Mouse (Mus musculus): ENCODE data around the gene Dpyd. TPM values are rescaled to one million over a fixed set of nuclear protein-coding genes. Genes with fewer than 3 reads are reported as not detected.

Gene Dpyd
- polyA plus RNA-seq, 1 experiment from 2014 or later = 6.4 TPM

DNA sequence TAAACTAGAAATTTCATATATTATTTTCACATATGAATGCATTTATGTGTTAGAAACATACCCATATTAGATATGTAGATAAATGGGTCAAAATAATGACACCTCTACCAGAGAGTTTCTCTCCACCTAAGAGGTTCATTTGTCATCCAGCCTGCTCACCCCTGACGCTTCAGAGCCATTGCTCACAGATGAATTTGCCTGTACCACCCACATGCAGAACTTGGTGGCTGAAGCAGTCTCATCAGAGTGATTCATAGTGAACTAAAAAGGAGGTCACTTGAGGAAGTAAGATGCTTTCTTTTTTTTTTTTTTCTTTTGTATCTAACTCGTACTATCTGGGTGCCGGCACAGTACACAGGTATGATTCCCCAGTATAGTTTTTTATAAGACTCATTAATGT lies 188.3 kb downstream of the Dpyd start:
- H3K4me3 ChIP-seq (ENCODE audit: low read depth, low read length) = no peak overlapping the region
- H3K36me3 ChIP-seq (replicated peaks; ENCODE audit: control insufficient read depth, insufficient read depth, low read depth, low read length) = no peaks in the 10 kb centered on the region
- no peaks in the 10 kb centered on the region for H3K27me3 ChIP-seq (ENCODE audit: control insufficient read depth, insufficient read depth, low read length)
- WGBS = 86% methylated on average over 3 of the region's 3 CpGs
- ATAC-seq (replicated peaks; ENCODE audit: insufficient number of reproducible peaks, low FRiP score, low TSS enrichment, low read depth) (no peak), DNase-seq (ENCODE audit: low spot score) (no peak)
- H3K4me1 ChIP-seq (ENCODE audit: control insufficient read depth, insufficient read depth, low read length) = no peaks in the 10 kb centered on the region
- no peak overlapping the region for H3K9ac ChIP-seq (replicated peaks; ENCODE audit: low read length)
- H3K4me2 ChIP-seq (ENCODE audit: low read depth, low read length) = no peak overlapping the region
- no peak overlapping the region for H3K27ac ChIP-seq (replicated peaks; ENCODE audit: low read depth, low read length)
- H3K9me3 ChIP-seq (replicated peaks; ENCODE audit: control insufficient read depth, low read length) = no peaks in the 10 kb centered on the region

DNA sequence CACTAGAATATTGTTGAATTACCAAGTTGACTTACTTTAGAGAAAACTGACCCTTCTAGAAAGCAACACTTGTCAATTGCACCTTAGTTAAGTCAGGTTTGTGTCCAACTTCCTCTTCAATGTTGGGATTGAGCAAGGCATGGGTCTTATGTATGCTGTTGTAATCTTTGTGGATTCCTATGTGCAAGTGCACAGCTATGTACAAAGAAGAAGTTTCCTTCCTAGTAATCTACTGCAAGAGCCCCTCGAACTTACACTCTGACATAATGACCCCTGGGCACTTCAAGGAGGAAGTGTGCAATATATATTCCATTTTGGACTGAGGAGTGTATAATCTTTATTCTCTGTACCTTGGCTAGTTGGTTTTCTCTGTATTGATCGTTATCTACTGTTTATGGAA lies 191.7 kb downstream of the Dpyd start:
- Histone ChIP-seq H3K9ac (replicated peaks; ENCODE audit: low read length) (no peak overlapping the region), H3K9me3 (replicated peaks; ENCODE audit: control insufficient read depth, low read length) (no peaks in the 10 kb centered on the region), H3K27ac (replicated peaks; ENCODE audit: low read depth, low read length) (no peak overlapping the region), H3K27me3 (ENCODE audit: control insufficient read depth, insufficient read depth, low read length) (no peaks in the 10 kb centered on the region), H3K4me2 (ENCODE audit: low read depth, low read length) (no peak overlapping the region), H3K4me1 (ENCODE audit: control insufficient read depth, insufficient read depth, low read length) (no peaks in the 10 kb centered on the region), H3K36me3 (replicated peaks; ENCODE audit: control insufficient read depth, insufficient read depth, low read depth, low read length) (no peaks in the 10 kb centered on the region), H3K4me3 (ENCODE audit: low read depth, low read length) (no peak overlapping the region)
- DNase-seq (ENCODE audit: low spot score) (no peak), ATAC-seq (replicated peaks; ENCODE audit: insufficient number of reproducible peaks, low FRiP score, low TSS enrichment, low read depth) (no peak)
- 83% methylated on average over 2 of the region's 2 CpGs for WGBS

DNA sequence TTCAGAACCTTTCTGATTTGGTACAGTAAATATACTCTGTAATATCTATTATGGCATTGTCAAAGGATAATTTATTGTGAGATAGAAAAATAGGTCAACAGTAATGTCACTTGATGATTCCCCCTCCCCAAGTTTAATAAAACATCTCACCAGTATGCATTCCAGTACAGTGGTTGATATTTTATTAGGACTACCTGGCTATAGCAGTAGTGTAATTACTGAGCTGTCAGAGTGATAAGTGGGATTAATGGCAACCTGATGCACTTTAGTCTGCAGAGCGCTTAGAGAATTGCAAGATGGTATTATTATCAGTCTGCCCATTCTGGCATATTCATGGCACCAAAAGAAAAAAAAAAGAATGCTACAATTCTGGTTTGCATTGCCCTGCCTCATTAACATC lies 194.2 kb downstream of the Dpyd start:
- no peaks in the 10 kb centered on the region for H3K9me3 ChIP-seq (replicated peaks; ENCODE audit: control insufficient read depth, low read length)
- H3K27me3 ChIP-seq (ENCODE audit: control insufficient read depth, insufficient read depth, low read length) = no peaks in the 10 kb centered on the region
- ATAC-seq (replicated peaks; ENCODE audit: insufficient number of reproducible peaks, low FRiP score, low TSS enrichment, low read depth) (no peak), DNase-seq (ENCODE audit: low spot score) (no peak)
- H3K4me1 ChIP-seq (ENCODE audit: control insufficient read depth, insufficient read depth, low read length) = no peaks in the 10 kb centered on the region
- no peaks in the 10 kb centered on the region for H3K36me3 ChIP-seq (replicated peaks; ENCODE audit: control insufficient read depth, insufficient read depth, low read depth, low read length)
- no peak overlapping the region for H3K9ac ChIP-seq (replicated peaks; ENCODE audit: low read length)
- no peak overlapping the region for H3K4me3 ChIP-seq (ENCODE audit: low read depth, low read length)
- no peak overlapping the region for H3K4me2 ChIP-seq (ENCODE audit: low read depth, low read length)
- 68% methylated on average over 1 of the region's 1 CpGs for WGBS
- no peak overlapping the region for H3K27ac ChIP-seq (replicated peaks; ENCODE audit: low read depth, low read length)

DNA sequence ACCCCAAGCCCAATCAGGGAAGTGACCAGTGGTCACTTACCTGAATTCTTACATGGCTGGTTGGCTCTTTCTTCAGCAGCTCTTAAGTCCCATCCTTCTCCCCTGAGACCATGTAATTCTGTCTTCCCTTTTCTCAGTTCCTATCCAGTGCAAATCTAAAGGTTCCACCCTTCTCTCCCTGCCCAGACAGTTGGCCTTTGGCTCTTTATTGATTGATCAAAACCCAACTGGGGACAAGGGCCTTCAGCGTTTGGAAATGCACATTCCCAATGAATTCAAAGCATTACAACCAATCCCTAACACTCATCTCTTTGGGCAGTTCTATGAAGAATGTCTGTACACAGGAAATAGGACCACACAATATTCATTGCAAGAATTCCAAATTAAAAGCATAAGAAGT lies 251.0 kb downstream of the Dpyd start:
- Histone ChIP-seq H3K4me1 (ENCODE audit: control insufficient read depth, insufficient read depth, low read length) (no peaks in the 10 kb centered on the region), H3K27ac (replicated peaks; ENCODE audit: low read depth, low read length) (no peak overlapping the region), H3K36me3 (replicated peaks; ENCODE audit: control insufficient read depth, insufficient read depth, low read depth, low read length) (no peaks in the 10 kb centered on the region), H3K27me3 (ENCODE audit: control insufficient read depth, insufficient read depth, low read length) (no peaks in the 10 kb centered on the region), H3K4me3 (ENCODE audit: low read depth, low read length) (no peak overlapping the region), H3K9me3 (replicated peaks; ENCODE audit: control insufficient read depth, low read length) (no peaks in the 10 kb centered on the region), H3K9ac (replicated peaks; ENCODE audit: low read length) (no peak overlapping the region), H3K4me2 (ENCODE audit: low read depth, low read length) (no peak overlapping the region)
- 61% methylated on average over 1 of the region's 1 CpGs for WGBS
- no peak for DNase-seq (ENCODE audit: low spot score)
- no peak for ATAC-seq (replicated peaks; ENCODE audit: insufficient number of reproducible peaks, low FRiP score, low TSS enrichment, low read depth)

DNA sequence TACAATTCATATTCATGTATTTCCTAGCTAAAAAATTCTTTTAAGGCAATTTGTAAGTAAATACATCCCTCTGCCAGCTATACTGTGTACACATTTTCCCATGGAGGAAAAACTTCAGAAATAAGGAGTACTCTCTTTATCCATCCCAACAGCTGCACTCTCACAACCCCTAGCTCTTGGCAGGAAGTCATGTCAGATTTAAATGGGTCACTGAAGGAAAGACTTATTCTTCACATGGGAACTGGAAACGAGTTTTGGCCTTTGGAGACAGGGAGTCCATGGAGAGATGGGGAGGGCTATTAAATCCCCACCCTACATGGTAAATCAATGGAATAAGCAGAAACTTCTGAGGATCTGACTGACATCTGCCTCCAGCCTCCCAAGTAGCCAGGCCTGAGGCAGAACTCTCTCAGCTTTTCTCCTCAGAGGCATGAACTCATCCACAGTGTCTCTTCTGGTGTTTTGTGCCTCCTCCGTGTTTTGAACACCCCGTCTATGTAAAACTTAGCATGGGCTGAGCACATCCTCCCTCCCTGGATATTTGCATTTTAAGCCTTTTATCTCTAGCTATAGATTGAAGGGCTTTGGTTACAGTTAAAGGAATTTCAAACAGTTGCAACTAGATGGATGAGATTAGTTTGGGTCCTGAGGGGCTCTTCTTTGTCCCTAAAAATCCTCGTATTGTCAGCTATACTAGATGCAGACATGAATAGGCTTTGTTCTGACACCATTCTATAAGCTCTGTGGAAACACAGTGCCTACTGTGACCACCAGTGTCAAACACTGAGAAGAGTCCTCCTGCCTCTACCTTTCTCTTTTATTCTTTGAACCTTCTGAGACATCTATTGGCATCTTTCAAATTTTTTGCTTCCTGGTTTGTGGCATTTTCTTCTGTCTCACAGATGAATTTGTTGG lies 288.9 kb downstream of the Dpyd start:
- no peak for ATAC-seq (replicated peaks; ENCODE audit: insufficient number of reproducible peaks, low FRiP score, low TSS enrichment, low read depth)
- 24% methylated on average over 4 of the region's 4 CpGs for WGBS
- H3K4me1 ChIP-seq (ENCODE audit: control insufficient read depth, insufficient read depth, low read length) = no peaks in the 10 kb centered on the region

DNA sequence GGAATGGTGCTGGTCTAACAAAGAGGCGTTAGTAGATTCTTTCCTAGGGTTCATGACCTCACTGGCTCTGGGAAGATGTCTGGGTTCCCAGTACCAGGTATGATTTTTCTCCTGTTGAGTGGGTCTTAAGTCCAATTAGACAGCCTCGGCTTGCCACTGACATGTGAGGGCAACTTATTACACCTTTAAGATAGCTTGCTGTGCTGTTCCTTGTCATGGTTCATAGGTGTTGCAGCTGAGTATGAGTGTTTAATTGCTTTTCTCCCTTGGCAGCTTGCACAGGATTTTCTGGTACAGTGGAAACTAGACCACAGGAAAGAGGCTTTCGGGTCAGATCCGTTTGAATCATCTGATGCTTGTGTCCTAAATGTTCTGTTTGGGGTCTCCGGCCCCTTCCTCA lies 290.8 kb downstream of the Dpyd start:
- WGBS = 87% methylated on average over 5 of the region's 5 CpGs
- H3K4me3 ChIP-seq (ENCODE audit: low read depth, low read length) = no peak overlapping the region
- ATAC-seq (replicated peaks; ENCODE audit: insufficient number of reproducible peaks, low FRiP score, low TSS enrichment, low read depth) = no peak

More for the DNA sequence above, 288.9 kb downstream of the Dpyd start:
- H3K27ac ChIP-seq (replicated peaks; ENCODE audit: low read depth, low read length) = no peak overlapping the region
- H3K4me2 ChIP-seq (ENCODE audit: low read depth, low read length) = no peak overlapping the region
- H3K4me3 ChIP-seq (ENCODE audit: low read depth, low read length) = no peak overlapping the region
- no peak overlapping the region for H3K9ac ChIP-seq (replicated peaks; ENCODE audit: low read length)
- no peaks in the 10 kb centered on the region for H3K9me3 ChIP-seq (replicated peaks; ENCODE audit: control insufficient read depth, low read length)
- H3K27me3 ChIP-seq (ENCODE audit: control insufficient read depth, insufficient read depth, low read length) = no peaks in the 10 kb centered on the region
- DNase-seq (ENCODE audit: low spot score) = no peak
- no peaks in the 10 kb centered on the region for H3K36me3 ChIP-seq (replicated peaks; ENCODE audit: control insufficient read depth, insufficient read depth, low read depth, low read length)

DNA sequence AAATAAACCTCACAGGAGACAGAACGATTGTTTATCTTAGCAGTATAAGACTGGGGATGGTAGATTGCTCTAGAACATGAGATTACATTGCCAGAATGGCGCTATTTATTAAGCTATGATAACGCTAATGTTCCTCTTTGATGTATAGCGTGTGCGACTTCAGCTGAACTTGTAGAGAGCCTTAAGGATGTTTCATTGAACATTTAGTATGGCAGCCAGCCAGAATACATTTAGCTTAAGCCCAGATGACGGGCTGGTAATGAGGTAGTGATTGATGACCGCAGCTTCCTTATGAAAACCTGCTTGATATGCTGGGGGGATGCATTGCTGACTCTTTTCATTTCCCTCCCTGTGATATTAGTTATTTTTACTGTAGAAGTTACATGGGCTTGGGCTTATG lies 293.5 kb downstream of the Dpyd start:
- WGBS = 62% methylated on average over 7 of the region's 7 CpGs
- peak; percentile 44; the same call in 1 of the 2 replicates for ATAC-seq (replicated peaks; ENCODE audit: insufficient number of reproducible peaks, low FRiP score, low TSS enrichment, low read depth)
- H3K27me3 ChIP-seq (ENCODE audit: control insufficient read depth, insufficient read depth, low read length) = no peaks in the 10 kb centered on the region

More for the DNA sequence above, 290.8 kb downstream of the Dpyd start:
- Histone ChIP-seq H3K27me3 (ENCODE audit: control insufficient read depth, insufficient read depth, low read length) (no peaks in the 10 kb centered on the region), H3K9me3 (replicated peaks; ENCODE audit: control insufficient read depth, low read length) (no peaks in the 10 kb centered on the region), H3K4me1 (ENCODE audit: control insufficient read depth, insufficient read depth, low read length) (no peaks in the 10 kb centered on the region), H3K27ac (replicated peaks; ENCODE audit: low read depth, low read length) (no peak overlapping the region), H3K9ac (replicated peaks; ENCODE audit: low read length) (no peak overlapping the region), H3K4me2 (ENCODE audit: low read depth, low read length) (no peak overlapping the region), H3K36me3 (replicated peaks; ENCODE audit: control insufficient read depth, insufficient read depth, low read depth, low read length) (no peaks in the 10 kb centered on the region)
- no peak for DNase-seq (ENCODE audit: low spot score)

More for the DNA sequence above, 293.5 kb downstream of the Dpyd start:
- no peaks in the 10 kb centered on the region for H3K4me1 ChIP-seq (ENCODE audit: control insufficient read depth, insufficient read depth, low read length)
- no peaks in the 10 kb centered on the region for H3K9me3 ChIP-seq (replicated peaks; ENCODE audit: control insufficient read depth, low read length)
- H3K36me3 ChIP-seq (replicated peaks; ENCODE audit: control insufficient read depth, insufficient read depth, low read depth, low read length) = no peaks in the 10 kb centered on the region
- H3K27ac ChIP-seq (replicated peaks; ENCODE audit: low read depth, low read length) = no peak overlapping the region
- no peak for DNase-seq (ENCODE audit: low spot score)
- no peak overlapping the region for H3K9ac ChIP-seq (replicated peaks; ENCODE audit: low read length)
- H3K4me2 ChIP-seq (ENCODE audit: low read depth, low read length) = no peak overlapping the region
- H3K4me3 ChIP-seq (ENCODE audit: low read depth, low read length) = no peak overlapping the region

Measured in embryonic facial prominence, embryonic 11.5 days (tissue).